Mouse (Mus musculus) CD8-positive naive resting alpha-beta T cell, adult 2 months (primary cell): ENCODE data around the gene Tmem255a.
A peak's percentile ranks its signal among the peaks of the same experiment; 100 is the strongest.

Source experiments
- DNase-seq, 2 experiments: peaks; one replicate each; pipeline ENCODE4 v3.0.0; 2022; ENCODE audit warnings: low read depth in 2 of 2, low spot score in 2 of 2

Tmem255a gene

GRCm38 (mm10) chrX:38251851-38252571 is at the start of gene Tmem255a:
Tmem255a (minus strand) TSS chrX:38252439.
- peak in 1 of 2 experiments; percentile 4 for DNase-seq

GRCm38 (mm10) chrX:38259610-38260009 is 7.4 kb upstream of the Tmem255a start:
- no peak for DNase-seq

DNA sequence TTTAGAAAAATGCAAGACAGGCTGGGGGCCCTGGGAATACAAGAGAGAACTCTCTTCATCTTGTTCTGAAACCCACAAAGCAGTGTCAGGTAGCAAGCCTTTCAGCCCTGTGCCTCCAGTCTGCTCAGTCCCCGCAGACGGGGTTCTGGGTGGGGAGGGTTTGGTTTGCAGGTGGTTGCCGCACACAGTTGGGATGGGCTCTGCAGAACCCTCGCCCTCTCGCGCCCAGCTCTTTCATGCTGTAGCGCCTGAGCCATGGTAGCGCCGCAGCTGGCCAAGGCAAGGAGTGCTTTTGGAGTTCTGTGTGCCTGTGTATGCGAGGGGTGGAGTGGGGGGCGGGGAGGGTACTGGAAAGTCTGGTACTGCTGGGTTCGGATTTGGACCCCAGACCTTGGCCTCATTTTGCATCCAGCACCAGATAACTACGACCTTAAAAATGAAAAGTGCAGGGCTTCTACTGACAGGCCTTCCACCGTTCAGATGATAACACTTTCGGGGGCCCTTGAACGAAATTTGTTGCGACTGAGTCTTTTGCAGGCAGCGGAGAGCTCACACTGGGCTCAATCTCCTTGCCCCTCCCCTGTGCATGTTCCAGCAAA is 1.8 kb downstream of the Tmem255a start:
- peak in 1 of 2 experiments; percentile 5 for DNase-seq

- peak; percentile 6 to 37 for DNase-seq
These were observed 2.4 kb downstream of the Tmem255a start for GRCm38 (mm10) chrX:38249640-38250351.

GRCm38 (mm10) chrX:38247601-38248000 is 4.6 kb downstream of the Tmem255a start:
- no peak for DNase-seq

- DNase-seq: no peak
These were observed 5.1 kb downstream of the Tmem255a start for GRCm38 (mm10) chrX:38247108-38247507.

- peak in 1 of 2 experiments; percentile 44 for DNase-seq
These were observed 14.5 kb downstream of the Tmem255a start for GRCm38 (mm10) chrX:38237731-38238130.

GRCm38 (mm10) chrX:38229888-38230287 is 22.4 kb downstream of the Tmem255a start:
- no peak for DNase-seq

DNA sequence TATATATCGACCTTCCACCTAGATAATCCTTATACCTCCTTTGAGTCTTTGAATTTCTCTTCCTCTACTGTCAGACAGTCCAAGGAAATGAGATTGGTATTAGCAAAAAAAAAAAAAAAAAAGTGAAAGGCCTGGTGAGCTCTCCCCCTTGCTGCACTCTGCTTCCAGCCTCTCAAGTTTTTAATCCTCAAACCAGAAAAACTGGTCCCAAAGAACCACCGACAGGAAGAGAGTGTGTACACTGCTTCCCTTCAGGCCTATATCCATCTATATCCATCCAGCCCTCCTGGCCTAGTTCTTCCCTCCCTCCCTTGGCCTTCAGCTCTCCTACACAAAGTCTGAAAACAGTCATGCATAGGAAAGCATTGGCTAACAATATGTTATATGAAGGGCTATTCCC is 29.5 kb downstream of the Tmem255a start:
- no peak for DNase-seq

DNA sequence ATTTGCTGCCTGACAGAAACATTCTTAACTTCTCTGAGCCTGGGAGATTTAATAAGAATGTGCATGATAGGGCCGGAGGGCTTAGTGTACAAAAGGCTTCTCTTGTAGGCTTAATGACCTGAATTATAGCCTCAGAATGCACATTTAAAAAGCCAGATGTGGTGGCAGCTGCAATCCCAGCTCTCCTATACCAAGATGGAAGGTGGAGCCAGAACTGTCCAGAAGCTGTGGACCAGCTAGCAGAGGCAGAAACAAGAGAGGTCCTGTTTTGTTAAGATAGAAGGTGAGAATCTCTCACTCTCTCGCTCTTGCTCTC is 34.6 kb downstream of the Tmem255a start:
- DNase-seq: no peak

- no peak for DNase-seq
These were observed 35.1 kb downstream of the Tmem255a start for GRCm38 (mm10) chrX:38216986-38217675.

DNA sequence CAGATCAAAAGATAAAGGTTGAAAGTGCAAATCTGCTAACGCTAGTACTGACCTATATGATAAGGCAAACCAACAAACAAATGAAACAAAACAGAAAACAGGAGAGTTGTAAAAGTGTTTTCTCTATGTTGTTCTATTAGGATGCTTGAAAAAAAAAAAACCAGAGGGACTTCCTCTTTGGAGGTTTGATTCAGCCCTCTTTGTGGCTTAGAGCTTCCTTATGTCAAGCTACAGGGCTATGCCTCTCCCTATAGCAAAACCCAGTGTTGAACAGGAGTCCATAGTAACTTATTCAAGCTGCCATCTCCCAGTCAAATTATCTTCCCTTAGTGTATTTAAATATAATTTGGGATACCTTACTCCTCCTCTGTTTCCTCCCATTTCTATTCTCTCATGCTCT is 44.8 kb downstream of the Tmem255a start:
- DNase-seq: no peak

DNA sequence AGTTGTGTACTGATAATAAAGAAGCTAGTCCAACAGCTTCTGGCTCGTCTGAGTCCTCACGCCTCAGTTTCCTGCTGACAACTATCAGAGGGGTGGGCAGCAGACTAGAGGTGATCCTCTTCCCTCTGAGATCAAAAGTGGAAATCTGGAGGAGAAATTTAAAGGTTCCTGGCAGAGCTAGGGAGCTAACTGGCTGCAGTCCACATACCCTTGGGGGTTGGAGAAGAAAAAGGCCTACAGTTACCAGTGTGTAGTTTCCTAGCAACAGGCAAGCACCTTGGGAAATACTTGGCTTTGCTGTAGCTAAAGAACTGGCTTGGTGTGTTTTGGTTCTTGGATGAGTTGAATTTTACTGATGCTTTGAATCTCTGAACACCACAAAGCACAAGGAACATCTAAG is 50.4 kb downstream of the Tmem255a start:
- DNase-seq: no peak

GRCm38 (mm10) chrX:38190458-38190764 is 61.8 kb downstream of the Tmem255a start:
- DNase-seq: no peak

DNA sequence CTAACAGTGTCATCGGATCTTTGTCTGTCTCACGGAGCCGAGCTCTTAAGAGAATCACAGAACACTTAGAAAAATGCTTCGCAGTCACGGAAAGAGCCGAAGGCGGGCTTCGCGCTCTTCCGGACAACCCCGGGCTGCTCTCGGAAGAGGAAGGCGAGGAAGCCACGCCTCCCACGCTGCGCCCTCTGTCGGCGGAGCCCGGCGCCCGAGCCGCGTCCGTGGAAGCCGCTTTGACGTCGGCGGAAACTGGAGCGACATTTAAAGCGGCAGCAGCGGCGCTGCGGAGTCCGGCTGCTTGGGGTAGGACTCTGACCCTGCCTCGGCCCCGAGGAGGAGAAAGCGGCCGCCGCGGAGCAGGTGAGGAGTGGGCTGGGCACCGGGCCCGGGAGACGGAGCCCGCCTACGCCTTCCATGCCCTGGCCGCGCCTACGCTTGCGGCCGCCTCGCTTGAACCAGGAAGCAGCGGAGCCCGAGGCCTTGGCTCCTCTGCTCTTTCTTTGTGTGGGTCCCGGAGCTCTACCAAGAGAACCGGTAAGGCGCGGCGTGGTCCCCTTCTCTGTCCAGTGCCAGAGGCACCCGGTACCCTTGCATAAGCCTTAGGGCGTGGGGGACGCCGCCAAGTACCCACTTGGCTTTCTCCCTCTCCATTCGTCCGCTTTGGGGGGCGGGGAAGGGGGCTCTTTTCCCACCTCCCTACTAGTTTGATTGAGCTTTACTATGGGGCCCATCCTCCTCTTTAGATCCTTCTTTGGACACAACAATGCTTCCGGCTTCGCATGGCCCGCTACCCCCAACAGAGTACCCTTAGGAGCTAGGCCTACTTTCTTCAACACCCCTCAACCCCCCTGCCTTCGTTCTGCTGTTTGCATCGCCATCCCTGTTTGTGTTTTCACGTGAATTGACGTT is 62.4 kb downstream of the Tmem255a start, which contains the start of gene Zbtb33:
Zbtb33 (plus strand) TSS at position 242 of the 906 bp plus-strand sequence.
- peak; percentile 80 to 82 for DNase-seq

- DNase-seq: no peak
These were observed 66.7 kb downstream of the Tmem255a start for GRCm38 (mm10) chrX:38185520-38185919.

- DNase-seq: peak; percentile 52 to 53
These were observed 70.5 kb downstream of the Tmem255a start for GRCm38 (mm10) chrX:38181608-38182258.

GRCm38 (mm10) chrX:38180656-38181607 is 71.3 kb downstream of the Tmem255a start:
- peak; percentile 3 to 15 for DNase-seq

GRCm38 (mm10) chrX:38179891-38180310 is 72.3 kb downstream of the Tmem255a start:
- peak; percentile 33 to 39 for DNase-seq
